Mouse (Mus musculus) fibroblast of lung, adult 2 months (primary cell): ENCODE results near the gene Lyz1.
"Not testable (repeated sequence)": the region's sequence is repeated elsewhere in the genome, so short reads cannot be mapped to it uniquely, and the experiment has no call there.

ENCODE experiments used
- DNase-seq: peaks from one replicate; pipeline ENCODE4 v3.0.0-alpha.2; 2011; ENCODE audit warnings: low read depth

The Lyz1 gene

GRCm38 (mm10) chr10:117287226-117287850, 5.3 kb downstream of the Lyz1 start:
- DNase-seq: no peak

GRCm38 (mm10) chr10:117286366-117286970, 6.2 kb downstream of the Lyz1 start:
- no peak for DNase-seq

GRCm38 (mm10) chr10:117285584-117285983, 7.1 kb downstream of the Lyz1 start:
- DNase-seq: not testable (repeated sequence)

GRCm38 (mm10) chr10:117284578-117285520, 7.8 kb downstream of the Lyz1 start:
- DNase-seq: no peak

- DNase-seq: no peak
These were observed 8.6 kb downstream of the Lyz1 start for GRCm38 (mm10) chr10:117283871-117284577.

- not testable (repeated sequence) for DNase-seq
These were observed 9.5 kb downstream of the Lyz1 start for GRCm38 (mm10) chr10:117283196-117283595.

GRCm38 (mm10) chr10:117282551-117282950, 10.1 kb downstream of the Lyz1 start:
- no peak for DNase-seq

- DNase-seq: no peak
These were observed 10.6 kb downstream of the Lyz1 start, which contains the start of gene Lyz2 for GRCm38 (mm10) chr10:117282049-117282448. TSS of gene Lyz2 (minus strand) at chr10:117282321.

- DNase-seq: no peak
These were observed 11.2 kb downstream of the Lyz1 start for GRCm38 (mm10) chr10:117281381-117281920.

GRCm38 (mm10) chr10:117280000-117280399, 12.7 kb downstream of the Lyz1 start:
- DNase-seq: no peak

- not testable (repeated sequence) for DNase-seq
These were observed 14.2 kb downstream of the Lyz1 start for GRCm38 (mm10) chr10:117278510-117278909.

- not testable (repeated sequence) for DNase-seq
These were observed 14.9 kb downstream of the Lyz1 start for GRCm38 (mm10) chr10:117277779-117278178.

GRCm38 (mm10) chr10:117275681-117276369, 16.8 kb downstream of the Lyz1 start:
- no peak for DNase-seq

- DNase-seq: not testable (repeated sequence)
These were observed 18.0 kb downstream of the Lyz1 start for GRCm38 (mm10) chr10:117274645-117275044.

- DNase-seq: no peak
These were observed 20.6 kb downstream of the Lyz1 start for GRCm38 (mm10) chr10:117272023-117272422.

GRCm38 (mm10) chr10:117259870-117260269, 32.8 kb downstream of the Lyz1 start:
- DNase-seq: no peak

- DNase-seq: no peak
These were observed 54.1 kb downstream of the Lyz1 start, which contains the start of gene 9530003J23Rik for GRCm38 (mm10) chr10:117238603-117239002. TSS of gene 9530003J23Rik (minus strand) at chr10:117238703.
